Mouse (Mus musculus): Measurements from ENCODE around the gene Tuba1c. TPM values are rescaled to one million over a fixed set of nuclear protein-coding genes. Genes with fewer than 3 reads are reported as not detected.
A peak's percentile ranks its signal among the peaks of the same experiment; 100 is the strongest.

Gene Tuba1c
- total RNA-seq, 1 experiment: 424 TPM

DNA sequence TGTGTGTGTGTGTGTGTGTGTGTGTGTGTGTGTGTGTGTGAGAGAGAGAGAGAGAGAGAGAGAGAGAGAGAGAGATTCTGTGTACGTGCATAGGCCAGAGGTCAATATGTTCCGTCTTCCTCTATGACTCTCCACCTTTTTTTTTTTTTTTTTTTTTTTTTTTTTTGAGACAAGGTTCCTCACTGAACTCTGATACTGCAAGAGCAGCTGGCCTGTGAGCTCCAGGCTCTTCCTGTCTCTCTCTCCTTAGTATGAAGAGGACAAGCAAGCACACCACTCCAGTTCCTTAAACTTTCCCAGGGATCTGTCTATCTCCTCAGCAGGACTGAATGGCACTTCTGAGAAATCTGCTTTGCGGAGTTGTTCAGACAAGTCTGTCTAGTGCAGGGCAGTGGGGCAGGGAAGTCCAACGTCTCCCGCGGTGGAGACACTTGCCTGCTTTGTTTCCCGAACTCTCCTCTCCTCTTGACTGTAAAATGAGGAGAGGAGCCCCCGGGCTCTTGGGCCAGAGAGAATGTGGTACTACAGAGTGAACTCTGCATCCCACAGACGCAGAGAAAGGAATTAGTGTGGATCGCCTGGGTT, 725 bp upstream of the Tuba1c start:
- H3K9ac ChIP-seq (ENCODE audit: insufficient read depth, low read depth, low read length, poor library complexity, severe bottlenecking): peak overlapping the region; percentile 94
- no peaks in the 10 kb centered on the region for H3K9me3 ChIP-seq (ENCODE audit: control insufficient read depth, insufficient read depth, low read depth, low read length)
- TF ChIP-seq HCFC1 (IDR thresholded peaks at IDR 0.05; ENCODE audit: borderline replicate concordance, insufficient read depth, low read length) (no peak), ZNF384 (IDR thresholded peaks at IDR 0.05; ENCODE audit: low read depth, low read length) (0 out of 2 replicates have a peak, but pooled peaks have one; percentile 10), ZC3H11A (IDR thresholded peaks at IDR 0.05; ENCODE audit: borderline replicate concordance, low read depth, low read length) (no peak)
- in situ Hi-C loops (cut with MboI; ENCODE audit: low sequenced_read_pairs in 2 of 2, unreplicated experiment in 2 of 2): no loop called here
- DNase-seq (ENCODE audit: low read depth, low spot score): no peak
- no peaks in the 10 kb centered on the region; a peak in 1 of 4 replicates for H3K4me1 ChIP-seq (ENCODE audit: control insufficient read depth in 2 of 2, insufficient read depth in 2 of 2, low read length in 2 of 2, poor library complexity in 1 of 2)
- H3K27ac ChIP-seq (ENCODE audit: insufficient read depth, low read depth, low read length, poor library complexity, severe bottlenecking): peak overlapping the region; percentile 96; the same call in 1 of the 2 replicates
- peaks cover 9% of the 10 kb centered on the region; the same call in 1 of the 2 replicates for H3K36me3 ChIP-seq (ENCODE audit: control insufficient read depth, insufficient read depth, low read length, poor library complexity, severe bottlenecking)
- peak overlapping the region; percentile 94 for H3K4me3 ChIP-seq (ENCODE audit: insufficient read depth in 1 of 2, low read depth in 1 of 2, low read length in 2 of 2, poor library complexity in 1 of 2, severe bottlenecking in 1 of 2)

DNA sequence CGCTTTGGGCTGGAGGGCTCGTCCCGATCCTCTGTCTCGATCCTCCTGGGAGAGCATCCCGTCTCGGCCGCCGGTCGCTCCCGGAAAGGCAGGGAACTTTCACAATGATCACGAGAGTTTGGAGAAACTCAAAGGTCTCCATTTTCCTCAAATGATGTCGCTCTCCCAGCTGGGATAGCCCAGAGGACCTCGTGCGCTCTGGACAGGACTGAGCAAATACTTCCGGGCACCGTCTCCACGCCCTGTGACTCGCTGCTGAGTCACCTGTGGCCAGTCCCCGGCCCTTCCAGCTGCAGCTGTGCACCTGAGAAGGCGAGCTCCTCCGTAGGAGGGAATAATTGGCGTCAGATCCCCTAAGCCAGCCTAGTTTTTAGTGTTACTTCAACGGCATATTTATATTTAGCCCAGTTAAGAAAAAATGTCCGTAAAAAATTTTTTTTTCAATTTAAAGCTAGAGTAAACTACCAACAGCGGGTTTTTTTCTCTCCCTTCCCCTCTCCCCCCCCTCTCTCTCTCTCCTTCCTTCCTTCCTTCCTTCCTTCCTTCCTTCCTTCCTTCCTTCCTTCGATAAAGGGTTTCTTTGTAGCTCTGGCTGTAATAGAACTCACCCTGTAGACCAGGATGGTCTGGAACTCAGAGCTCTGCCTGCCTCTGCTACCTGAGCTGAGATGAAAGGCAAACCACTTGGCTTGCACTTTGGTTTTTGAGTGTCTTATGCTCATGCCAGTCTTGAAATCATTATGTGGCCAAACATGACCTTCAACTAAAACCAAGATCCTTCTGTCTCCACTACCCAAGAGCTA, 1.1 kb downstream of the Tuba1c start:
- Histone ChIP-seq H3K4me3 (ENCODE audit: insufficient read depth in 1 of 2, low read depth in 1 of 2, low read length in 2 of 2, poor library complexity in 1 of 2, severe bottlenecking in 1 of 2) (peak overlapping the region; percentile 94), H3K4me1 (ENCODE audit: control insufficient read depth in 2 of 2, insufficient read depth in 2 of 2, low read length in 2 of 2, poor library complexity in 1 of 2) (no peaks in the 10 kb centered on the region; a peak in 1 of 4 replicates), H3K36me3 (ENCODE audit: control insufficient read depth, insufficient read depth, low read length, poor library complexity, severe bottlenecking) (peaks cover 21% of the 10 kb centered on the region), H3K9me3 (ENCODE audit: control insufficient read depth, insufficient read depth, low read depth, low read length) (no peaks in the 10 kb centered on the region), H3K27ac (ENCODE audit: insufficient read depth, low read depth, low read length, poor library complexity, severe bottlenecking) (peak overlapping the region; percentile 93), H3K9ac (ENCODE audit: insufficient read depth, low read depth, low read length, poor library complexity, severe bottlenecking) (peak overlapping the region; percentile 95)
- DNase-seq (ENCODE audit: low read depth, low spot score): no peak
- no peak for TF ChIP-seq ZNF384 (IDR thresholded peaks at IDR 0.05; ENCODE audit: low read depth, low read length)
- no peak for TF ChIP-seq HCFC1 (IDR thresholded peaks at IDR 0.05; ENCODE audit: borderline replicate concordance, insufficient read depth, low read length)
- TF ChIP-seq ZC3H11A (IDR thresholded peaks at IDR 0.05; ENCODE audit: borderline replicate concordance, low read depth, low read length): no peak
- no peak for TF ChIP-seq CHD2 (IDR thresholded peaks at IDR 0.05; ENCODE audit: low read depth, low read length)
- no peak for TF ChIP-seq MAFK (IDR thresholded peaks at IDR 0.05; ENCODE audit: insufficient read depth, low read depth, low read length)
- in situ Hi-C loops (cut with MboI; ENCODE audit: low sequenced_read_pairs in 2 of 2, unreplicated experiment in 2 of 2): no loop called here

DNA sequence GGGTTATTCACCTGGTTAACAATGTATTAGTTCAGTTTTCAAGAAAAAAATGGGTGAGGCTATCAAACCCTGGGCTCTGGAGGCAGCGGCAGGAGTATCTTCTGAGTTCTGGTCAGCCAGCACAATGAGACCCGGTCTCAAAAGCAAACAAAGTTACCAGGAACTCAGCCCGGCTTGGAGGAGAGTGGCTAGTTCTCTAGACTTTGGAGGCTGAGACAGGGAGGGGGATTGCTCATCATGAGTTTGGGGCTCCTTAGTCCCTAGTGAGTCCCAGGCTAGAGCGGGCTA, 1.6 kb downstream of the Tuba1c start:
- TF ChIP-seq ZNF384 (IDR thresholded peaks at IDR 0.05; ENCODE audit: low read depth, low read length) (no peak), MAFK (IDR thresholded peaks at IDR 0.05; ENCODE audit: insufficient read depth, low read depth, low read length) (no peak), ZC3H11A (IDR thresholded peaks at IDR 0.05; ENCODE audit: borderline replicate concordance, low read depth, low read length) (no peak), HCFC1 (IDR thresholded peaks at IDR 0.05; ENCODE audit: borderline replicate concordance, insufficient read depth, low read length) (no peak), CHD2 (IDR thresholded peaks at IDR 0.05; ENCODE audit: low read depth, low read length) (no peak)
- H3K9me3 ChIP-seq (ENCODE audit: control insufficient read depth, insufficient read depth, low read depth, low read length): no peaks in the 10 kb centered on the region
- H3K36me3 ChIP-seq (ENCODE audit: control insufficient read depth, insufficient read depth, low read length, poor library complexity, severe bottlenecking): peaks cover 24% of the 10 kb centered on the region
- no peaks in the 10 kb centered on the region; a peak in 1 of 4 replicates for H3K4me1 ChIP-seq (ENCODE audit: control insufficient read depth in 2 of 2, insufficient read depth in 2 of 2, low read length in 2 of 2, poor library complexity in 1 of 2)
- H3K27ac ChIP-seq (ENCODE audit: insufficient read depth, low read depth, low read length, poor library complexity, severe bottlenecking): no peak overlapping the region
- no peak for DNase-seq (ENCODE audit: low read depth, low spot score)
- in situ Hi-C loops (cut with MboI; ENCODE audit: low sequenced_read_pairs in 2 of 2, unreplicated experiment in 2 of 2): no loop called here
- peak overlapping the region; percentile 95 for H3K9ac ChIP-seq (ENCODE audit: insufficient read depth, low read depth, low read length, poor library complexity, severe bottlenecking)
- peak overlapping the region; percentile 94 for H3K4me3 ChIP-seq (ENCODE audit: insufficient read depth in 1 of 2, low read depth in 1 of 2, low read length in 2 of 2, poor library complexity in 1 of 2, severe bottlenecking in 1 of 2)

GRCm38 (mm10) chr15:99032041-99032725, 2.5 kb downstream of the Tuba1c start:
- H3K9ac ChIP-seq (ENCODE audit: insufficient read depth, low read depth, low read length, poor library complexity, severe bottlenecking): peak overlapping the region; percentile 63
- H3K27ac ChIP-seq (ENCODE audit: insufficient read depth, low read depth, low read length, poor library complexity, severe bottlenecking): no peak overlapping the region
- peaks cover 30% of the 10 kb centered on the region for H3K36me3 ChIP-seq (ENCODE audit: control insufficient read depth, insufficient read depth, low read length, poor library complexity, severe bottlenecking)
- no peaks in the 10 kb centered on the region; a peak in 1 of 4 replicates for H3K4me1 ChIP-seq (ENCODE audit: control insufficient read depth in 2 of 2, insufficient read depth in 2 of 2, low read length in 2 of 2, poor library complexity in 1 of 2)
- DNase-seq (ENCODE audit: low read depth, low spot score): no peak
- H3K4me3 ChIP-seq (ENCODE audit: insufficient read depth in 1 of 2, low read depth in 1 of 2, low read length in 2 of 2, poor library complexity in 1 of 2, severe bottlenecking in 1 of 2): peak overlapping the region; percentile 94
- in situ Hi-C loops (cut with MboI; ENCODE audit: low sequenced_read_pairs in 2 of 2, unreplicated experiment in 2 of 2): no loop called here
- TF ChIP-seq ZNF384 (IDR thresholded peaks at IDR 0.05; ENCODE audit: low read depth, low read length): no peak
- no peak for TF ChIP-seq HCFC1 (IDR thresholded peaks at IDR 0.05; ENCODE audit: borderline replicate concordance, insufficient read depth, low read length)
- no peak for TF ChIP-seq MAFK (IDR thresholded peaks at IDR 0.05; ENCODE audit: insufficient read depth, low read depth, low read length)
- no peak for TF ChIP-seq ZC3H11A (IDR thresholded peaks at IDR 0.05; ENCODE audit: borderline replicate concordance, low read depth, low read length)
- TF ChIP-seq CHD2 (IDR thresholded peaks at IDR 0.05; ENCODE audit: low read depth, low read length): no peak
- no peaks in the 10 kb centered on the region for H3K9me3 ChIP-seq (ENCODE audit: control insufficient read depth, insufficient read depth, low read depth, low read length)

All from ES-E14 (cell line).